Mouse (Mus musculus) intestine, embryonic 14.5 days (tissue): ENCODE measurements around the gene Tmem69. TPM values are rescaled to one million over a fixed set of nuclear protein-coding genes. Genes with fewer than 3 reads are reported as not detected.
A peak's percentile ranks its signal among the peaks of the same experiment; 100 is the strongest.

Experiments
- ATAC-seq: fragments of 200-750 bp; cut with Nextera tagmentation; replicated peaks from 2 replicates; pipeline ENCODE4 v1.8.0; 2017; ENCODE audit warnings: low read depth, moderate number of reproducible peaks, moderate TSS enrichment, moderate library complexity; ENCODE audit not compliant: low FRiP score, low TSS enrichment
- DNase-seq: peaks from one replicate; pipeline ENCODE4 v3.0.0-alpha.2; 2018; ENCODE audit warnings: low spot score
- H3K27ac ChIP-seq: fragments of 300-500 bp; sonication (generic); 2 replicates; pipeline ENCODE4 v1.5.1; 2014; ENCODE audit warnings: low read depth, mild to moderate bottlenecking, control low read depth
- H3K27me3 ChIP-seq: fragments of 300-500 bp; sonication (generic); replicated peaks from 2 replicates; pipeline ENCODE4 v1.6.1; 2014; ENCODE audit warnings: low read length, control low read depth; ENCODE audit not compliant: control insufficient read depth, insufficient read depth
- H3K36me3 ChIP-seq: fragments of 300-500 bp; sonication (generic); 2 replicates; pipeline ENCODE4 v1.6.1; 2014; ENCODE audit warnings: low read length, control low read depth; ENCODE audit not compliant: control insufficient read depth, insufficient read depth
- H3K4me1 ChIP-seq: fragments of 300-500 bp; sonication (generic); replicated peaks from 2 replicates; pipeline ENCODE4 v1.6.1; 2014; ENCODE audit warnings: low read length, control low read depth, mixed read lengths; ENCODE audit not compliant: control insufficient read depth, insufficient read depth
- H3K4me2 ChIP-seq: fragments of 300-500 bp; sonication (generic); 2 replicates; pipeline ENCODE4 v1.6.1; 2014; ENCODE audit warnings: low read length
- H3K4me3 ChIP-seq: fragments of 300-500 bp; sonication (generic); 2 replicates; pipeline ENCODE4 v1.5.1; 2014; ENCODE audit warnings: low read depth, low read length, control low read depth, mixed read lengths
- H3K9ac ChIP-seq: fragments of 300-500 bp; sonication (generic); 2 replicates; pipeline ENCODE4 v1.6.1; 2014; ENCODE audit warnings: mild to moderate bottlenecking, low read length
- H3K9me3 ChIP-seq: fragments of 300-500 bp; sonication (generic); 2 replicates; pipeline ENCODE4 v1.6.1; 2016; ENCODE audit warnings: low read length, control low read depth; ENCODE audit not compliant: control insufficient read depth
- WGBS: fragments of 180-500 bp; shearing (Covaris S2); extraction: QIAGEN DNeasy Blood & Tissue Kit; methylation state at CpG from one replicate; pipeline ENCODE4 v1.1.7; 2014; 5-methylcytosine and 5-hydroxymethylcytosine counted together
- polyA plus RNA-seq: library from polyadenylated mRNA; unstranded; fragments of >200 nt; fragmentation: Nextera tagmentation; extraction: Ambion mirVana; gene quantifications from 2 replicates; pipeline ENCODE4 v1.2.1, GENCODE M21; 2014

The Tmem69 gene
- polyA plus RNA-seq = 25.2 and 25.5 TPM in 2 replicates

DNA sequence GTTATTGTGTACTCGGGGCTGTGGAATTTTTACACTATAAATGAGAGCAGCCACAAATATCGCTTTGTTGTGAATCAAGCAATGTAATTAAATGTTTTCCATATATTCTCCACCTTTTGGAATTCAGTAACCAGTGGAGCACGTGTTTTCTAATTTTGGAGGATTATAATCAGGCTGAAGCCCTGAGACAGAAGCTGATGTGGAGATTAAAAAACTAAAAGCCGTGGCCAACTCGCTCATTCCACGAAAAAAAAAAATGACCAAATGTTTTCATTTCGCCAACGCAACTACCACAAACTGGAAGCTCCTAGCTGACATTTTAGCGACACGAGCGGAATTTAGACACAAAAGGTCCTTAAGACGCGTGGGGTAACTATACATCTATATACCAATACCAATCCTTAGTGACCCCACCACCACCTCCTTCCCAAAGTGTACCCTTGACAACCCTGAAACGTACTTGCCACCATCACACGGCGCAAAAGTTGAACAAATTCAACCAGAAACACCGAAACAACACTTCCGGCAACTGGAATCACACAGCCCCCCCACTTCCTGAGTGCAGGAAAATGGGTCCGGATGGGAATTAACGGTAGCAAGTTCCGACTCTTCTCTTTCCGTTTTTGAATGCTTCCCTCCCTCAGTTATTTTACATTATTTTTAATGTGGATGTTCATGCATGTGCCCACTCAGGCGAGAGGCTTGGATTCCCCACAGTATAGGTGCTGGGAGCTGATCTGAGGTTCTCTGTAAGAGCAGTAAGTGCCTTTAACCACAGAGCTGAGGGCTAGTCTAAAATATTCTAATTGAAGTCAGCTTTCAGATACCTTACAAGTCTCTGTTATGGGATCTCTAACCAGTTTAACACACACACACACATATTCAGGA lies at the start of gene Tmem69:
Tmem69 (minus strand) TSS at position 524 of the 888 bp plus-strand sequence.
- Histone ChIP-seq H3K27me3 (no peaks in the 10 kb centered on the region), H3K27ac (peak within 1 kb of the TSS; percentile 91), H3K4me2 (peak within 1 kb of the TSS; percentile 75), H3K4me3 (peak within 1 kb of the TSS; percentile 70), H3K9ac (peak within 1 kb of the TSS; percentile 69), H3K9me3 (no peaks in the 10 kb centered on the region), H3K36me3 (peaks cover 16% of the 10 kb centered on the region), H3K4me1 (peaks cover 7% of the 10 kb centered on the region; the same call in 1 of the 2 replicates)
- WGBS = 4% methylated on average over 23 of the region's 23 CpGs
- ATAC-seq (no peak), DNase-seq (peak; percentile 92)

DNA sequence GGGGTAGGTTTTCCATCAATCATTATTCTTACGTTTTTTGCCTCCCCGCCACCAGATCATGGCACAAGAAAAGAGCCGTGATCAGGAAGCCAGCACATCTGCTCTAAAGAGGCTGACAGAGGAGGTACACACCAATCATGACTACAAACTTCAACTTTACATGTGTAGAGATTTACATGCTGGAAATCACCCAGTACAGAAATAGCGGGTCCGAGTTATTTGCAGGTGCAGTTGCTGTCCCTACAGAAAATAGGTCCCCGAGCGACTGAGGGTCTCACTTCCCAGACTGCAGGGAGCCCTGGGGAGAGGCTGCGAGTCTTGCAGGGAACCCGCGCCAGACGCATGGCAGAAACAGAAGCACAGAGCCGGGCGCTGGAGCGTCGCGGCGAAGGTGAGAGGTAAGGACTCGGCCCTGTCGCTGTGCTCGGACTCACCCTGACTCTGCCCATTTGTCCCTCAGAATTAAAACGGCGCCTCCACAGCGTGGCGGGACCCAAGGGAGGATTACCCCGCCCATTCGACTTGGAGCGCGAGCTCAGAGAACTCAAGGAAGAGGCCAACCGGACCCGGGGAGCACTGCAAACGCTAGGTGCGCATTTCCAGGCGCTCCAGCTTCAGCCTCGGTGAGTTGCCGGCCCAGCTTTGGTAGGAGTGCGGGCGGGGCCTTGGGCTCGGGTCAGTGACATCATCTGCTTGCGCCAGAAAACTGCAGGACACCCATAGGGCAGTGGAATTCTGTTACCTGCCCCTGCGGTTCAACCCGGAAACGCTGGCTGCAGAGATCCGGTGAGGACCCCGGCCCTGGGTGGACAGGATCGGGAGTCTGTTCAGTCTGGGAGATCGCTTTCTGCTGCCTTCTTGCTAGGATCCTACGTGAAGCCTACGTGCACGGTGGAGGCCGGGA lies 41.5 kb upstream of the Tmem69 start:
- no peaks in the 10 kb centered on the region for H3K9me3 ChIP-seq
- peak overlapping the region; percentile 69 for H3K9ac ChIP-seq
- peaks cover 10% of the 10 kb centered on the region for H3K4me1 ChIP-seq
- DNase-seq = peak; percentile 94
- peak; percentile 93 for ATAC-seq
- WGBS = under 1% methylated on average over 50 of the region's 50 CpGs
- peak overlapping the region; percentile 92 for H3K4me2 ChIP-seq
- peak overlapping the region; percentile 76 for H3K27ac ChIP-seq
- H3K4me3 ChIP-seq = peak overlapping the region; percentile 66
- H3K36me3 ChIP-seq = peaks cover 47% of the 10 kb centered on the region
- H3K27me3 ChIP-seq = no peaks in the 10 kb centered on the region

DNA sequence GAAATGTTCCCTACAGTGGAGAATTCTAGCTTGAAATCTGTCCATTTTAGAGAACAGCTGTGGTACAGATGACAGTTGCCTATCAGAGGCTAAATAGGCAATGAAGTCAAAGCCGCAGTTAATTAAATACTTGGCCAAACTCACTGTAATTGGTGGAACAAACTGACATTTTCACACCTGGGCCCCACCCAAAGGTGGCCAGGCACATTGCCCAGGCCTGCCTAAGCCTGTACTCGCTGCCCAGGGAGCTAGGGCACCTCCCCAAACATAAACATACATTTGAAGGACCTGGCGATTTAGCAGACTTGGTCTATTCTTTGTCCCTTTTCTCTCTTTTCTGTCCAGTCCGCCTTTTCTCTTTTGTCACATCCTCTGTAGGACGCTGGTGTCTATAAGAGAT lies 40.6 kb upstream of the Tmem69 start, which contains the start of gene Ccdc17:
Ccdc17 (plus strand) TSS at position 276 of the 400 bp plus-strand sequence.
- H3K9me3 ChIP-seq = no peaks in the 10 kb centered on the region
- peaks cover 10% of the 10 kb centered on the region for H3K4me1 ChIP-seq
- no peaks in the 10 kb centered on the region for H3K27me3 ChIP-seq
- 22% methylated on average over 5 of the region's 5 CpGs for WGBS
- H3K27ac ChIP-seq = peak within 1 kb of the TSS; percentile 76
- DNase-seq = no peak
- peak within 1 kb of the TSS; percentile 66 for H3K4me3 ChIP-seq
- H3K36me3 ChIP-seq = peaks cover 47% of the 10 kb centered on the region
- peak within 1 kb of the TSS; percentile 69 for H3K9ac ChIP-seq
- no peak for ATAC-seq
- H3K4me2 ChIP-seq = peak within 1 kb of the TSS; percentile 92

DNA sequence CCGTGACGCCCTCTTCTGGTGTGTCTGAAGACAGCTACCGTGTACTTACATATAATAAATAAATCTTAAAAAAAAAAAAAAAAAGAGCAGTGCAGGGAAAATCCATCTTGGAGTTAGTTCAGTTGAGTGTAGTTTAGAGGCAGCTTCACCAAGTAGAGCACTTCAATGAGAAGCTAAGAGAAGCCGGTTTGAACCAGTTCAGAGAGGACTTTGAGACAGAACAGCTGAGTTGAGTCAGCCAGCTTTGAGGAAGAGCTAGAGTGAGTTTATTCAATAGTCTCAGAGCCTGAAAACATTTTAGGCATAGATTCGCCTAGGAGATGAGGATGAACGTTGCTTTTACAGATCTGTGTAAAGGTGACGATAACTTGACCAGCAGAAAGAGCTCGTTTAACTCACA lies 40.1 kb upstream of the Tmem69 start:
- 74% methylated on average over 8 of the region's 8 CpGs for WGBS
- Histone ChIP-seq H3K4me1 (peaks cover 10% of the 10 kb centered on the region), H3K4me3 (no peak overlapping the region), H3K27ac (no peak overlapping the region), H3K4me2 (no peak overlapping the region), H3K27me3 (no peaks in the 10 kb centered on the region), H3K9ac (no peak overlapping the region), H3K9me3 (no peaks in the 10 kb centered on the region), H3K36me3 (peaks cover 47% of the 10 kb centered on the region)
- ATAC-seq (no peak), DNase-seq (no peak)

DNA sequence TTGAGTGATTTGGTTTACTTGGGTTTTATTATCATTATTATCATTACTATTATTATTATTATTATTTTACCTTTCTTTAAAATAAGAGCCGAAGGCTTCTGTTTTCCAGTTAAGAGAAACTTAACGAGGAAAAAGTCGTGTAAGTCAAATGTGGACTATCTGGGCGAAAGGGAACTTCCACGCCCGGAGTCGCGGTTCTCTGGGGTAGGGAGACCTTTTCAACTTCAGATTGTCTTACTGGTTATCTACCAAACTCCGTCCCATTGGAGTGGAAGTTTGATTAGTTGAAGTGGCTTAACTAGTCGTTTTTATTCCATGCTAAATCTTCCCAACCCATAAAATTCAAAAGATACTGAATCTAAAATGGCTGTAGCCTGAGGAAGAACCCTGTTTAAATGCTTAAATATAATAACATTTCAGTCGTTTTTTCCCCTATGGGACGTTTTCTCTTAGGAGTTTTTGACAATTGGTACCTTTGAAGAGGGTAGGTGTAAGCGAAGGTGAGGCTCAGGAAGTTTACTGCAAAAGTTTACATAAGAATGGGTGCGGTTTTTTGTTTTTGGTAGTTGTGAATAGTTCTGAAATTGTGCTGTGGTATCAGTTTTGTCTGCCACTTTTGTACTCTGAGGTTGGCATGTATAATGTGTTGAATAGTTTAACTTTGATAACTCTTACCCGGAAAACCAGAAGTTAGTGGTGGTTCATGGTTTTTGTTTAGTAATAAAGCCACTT lies 2.6 kb upstream of the Tmem69 start:
- Histone ChIP-seq H3K9me3 (no peaks in the 10 kb centered on the region), H3K4me1 (peaks cover 7% of the 10 kb centered on the region; the same call in 1 of the 2 replicates), H3K27me3 (no peaks in the 10 kb centered on the region), H3K27ac (peak overlapping the region; percentile 91), H3K9ac (peak overlapping the region; percentile 69), H3K36me3 (peaks cover 4% of the 10 kb centered on the region), H3K4me2 (peak overlapping the region; percentile 75), H3K4me3 (peak overlapping the region; percentile 70)
- ATAC-seq (no peak), DNase-seq (no peak)
- 3% methylated on average over 15 of the region's 15 CpGs for WGBS

DNA sequence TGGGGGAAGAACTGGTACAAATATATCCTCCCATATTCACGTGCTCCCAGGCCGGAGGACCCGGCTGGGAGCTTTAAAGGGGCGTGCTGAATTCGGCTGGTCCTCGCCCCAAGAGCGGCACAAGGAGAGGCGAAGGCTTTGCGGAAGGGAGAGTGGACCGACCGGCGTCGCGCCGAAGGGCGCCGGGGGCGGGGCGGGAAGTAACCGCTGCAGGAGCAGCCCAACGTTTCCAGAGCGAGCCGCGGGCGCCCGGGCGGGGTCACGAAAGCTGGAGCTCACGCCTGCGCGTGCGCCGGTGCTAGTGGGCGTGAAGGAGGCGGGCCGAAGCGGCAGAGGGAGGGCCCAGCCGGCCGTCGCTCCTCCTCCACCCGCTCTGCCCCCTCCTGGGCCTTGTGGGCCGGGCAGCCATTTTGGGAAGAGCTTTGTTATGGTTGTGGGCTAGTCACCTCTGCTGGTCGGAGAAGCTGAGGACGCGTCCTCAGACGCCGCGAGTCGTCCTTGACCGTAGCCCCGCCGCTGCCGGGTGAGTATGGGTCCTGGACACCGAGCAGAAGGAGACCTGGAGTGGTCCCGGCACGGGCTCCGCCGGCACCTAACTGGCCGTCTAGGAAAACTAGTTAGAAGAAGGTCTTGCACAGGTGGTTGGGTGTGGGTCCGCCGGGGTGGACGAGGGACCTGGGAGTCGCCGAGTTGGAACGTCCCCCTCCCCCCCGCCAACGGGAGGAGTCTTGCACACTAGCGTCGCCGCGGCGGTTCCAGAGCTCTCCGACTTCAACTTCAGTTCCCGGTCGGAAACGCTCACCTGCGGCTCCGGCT lies 1.8 kb upstream of the Tmem69 start, which contains the start of gene Gpbp1l1:
Gpbp1l1 (plus strand) TSS at position 353 of the 816 bp plus-strand sequence.
- Histone ChIP-seq H3K9ac (peak within 1 kb of the TSS; percentile 69), H3K4me2 (peak within 1 kb of the TSS; percentile 75), H3K36me3 (peaks cover 12% of the 10 kb centered on the region), H3K4me1 (peaks cover 7% of the 10 kb centered on the region; the same call in 1 of the 2 replicates), H3K27me3 (no peaks in the 10 kb centered on the region), H3K9me3 (no peaks in the 10 kb centered on the region), H3K4me3 (peak within 1 kb of the TSS; percentile 70), H3K27ac (peak within 1 kb of the TSS; percentile 91)
- ATAC-seq (peak; percentile 95), DNase-seq (peak; percentile 96)
- under 1% methylated on average over 77 of the region's 78 CpGs for WGBS

DNA sequence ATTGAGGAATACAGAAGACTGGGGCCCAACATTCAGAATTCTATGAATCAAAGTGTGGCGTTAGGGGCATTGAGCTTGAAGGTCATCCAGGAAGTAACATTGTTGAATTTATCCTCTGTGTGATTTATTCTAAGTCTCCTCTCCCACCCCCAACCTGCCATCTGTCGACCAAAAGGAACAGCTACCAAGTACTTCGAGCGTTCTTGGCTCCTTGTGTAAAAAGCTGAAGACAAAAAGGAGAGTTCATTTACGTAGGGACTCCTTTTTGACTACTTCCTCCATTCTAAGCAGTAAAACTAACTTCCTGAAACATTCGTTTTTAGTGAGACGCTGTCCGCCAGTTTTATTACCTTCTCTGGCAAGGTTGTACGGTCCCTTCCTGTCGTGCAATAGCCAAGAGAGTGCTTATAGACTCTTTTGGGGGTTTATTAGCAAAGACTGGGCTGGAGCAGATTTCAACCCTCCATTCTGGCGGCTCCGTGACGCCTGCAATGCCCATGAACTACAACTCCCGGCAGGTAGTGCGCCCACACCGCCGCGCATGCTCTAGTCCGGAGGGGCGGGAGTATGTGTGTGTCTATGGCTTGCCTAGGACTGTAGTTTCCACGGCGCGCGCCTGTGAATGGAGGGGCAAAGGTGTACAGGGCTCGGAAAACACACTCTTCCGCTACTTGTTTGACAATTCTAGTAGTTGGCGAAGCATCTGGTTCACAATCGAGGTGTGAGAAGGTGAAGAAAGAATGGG lies 997 bp upstream of the Tmem69 start:
- ATAC-seq (peak; percentile 96), DNase-seq (peak; percentile 93)
- under 1% methylated on average over 28 of the region's 28 CpGs for WGBS
- Histone ChIP-seq H3K27me3 (no peaks in the 10 kb centered on the region), H3K4me3 (peak overlapping the region; percentile 70), H3K36me3 (peaks cover 16% of the 10 kb centered on the region), H3K9ac (peak overlapping the region; percentile 69), H3K4me1 (peaks cover 7% of the 10 kb centered on the region; the same call in 1 of the 2 replicates), H3K4me2 (peak overlapping the region; percentile 75), H3K27ac (peak overlapping the region; percentile 91), H3K9me3 (no peaks in the 10 kb centered on the region)
